Mouse (Mus musculus) hindbrain, embryonic 13.5 days (tissue): ENCODE measurements at regions not wholly inside any gene's neighbourhood (a gene's known extent, or its start where the extent isn't known, plus 50 kb on each side); places are given as distances from the start of the nearest gene placed in this dataset.
"Not testable (repeated sequence)": the region's sequence is repeated elsewhere in the genome, so short reads cannot be mapped to it uniquely, and the experiment has no call there.

ENCODE experiments used
- ATAC-seq: fragments of 200-750 bp; cut with Nextera tagmentation; 2 replicates; pipeline ENCODE4 v1.8.0; 2017; ENCODE audit warnings: moderate TSS enrichment; ENCODE audit not compliant: low FRiP score
- H3K27ac ChIP-seq: fragments of 300-500 bp; sonication (generic); 2 replicates; pipeline ENCODE4 v1.5.1; 2015; ENCODE audit warnings: inconsistent platforms, mild to moderate bottlenecking, moderate library complexity
- H3K27me3 ChIP-seq: fragments of 300-500 bp; sonication (generic); 2 replicates; pipeline ENCODE4 v1.6.1; 2015; ENCODE audit warnings: mild to moderate bottlenecking, inconsistent platforms
- H3K36me3 ChIP-seq: fragments of 300-500 bp; sonication (generic); 2 replicates; pipeline ENCODE4 v1.6.1; 2015; ENCODE audit warnings: mild to moderate bottlenecking, inconsistent platforms
- H3K4me1 ChIP-seq: fragments of 300-500 bp; sonication (generic); replicated peaks from 2 replicates; pipeline ENCODE4 v1.6.1; 2015; ENCODE audit warnings: inconsistent platforms
- H3K4me2 ChIP-seq: fragments of 300-500 bp; sonication (generic); 2 replicates; pipeline ENCODE4 v1.6.1; 2015; ENCODE audit warnings: inconsistent platforms, mild to moderate bottlenecking, moderate library complexity
- H3K4me3 ChIP-seq: fragments of 300-500 bp; sonication (generic); 2 replicates; pipeline ENCODE4 v1.5.1; 2015; ENCODE audit warnings: mild to moderate bottlenecking, inconsistent platforms
- H3K9ac ChIP-seq: fragments of 300-500 bp; sonication (generic); 2 replicates; pipeline ENCODE4 v1.6.1; 2015; ENCODE audit warnings: mild to moderate bottlenecking, inconsistent platforms
- H3K9me3 ChIP-seq: fragments of 300-500 bp; sonication (generic); 2 replicates; pipeline ENCODE4 v1.6.1; 2016; ENCODE audit warnings: inconsistent platforms
- WGBS: fragments of 180-500 bp; shearing (Covaris S2); methylation state at CpG from one replicate; pipeline ENCODE4 v1.1.7; 2015; 5-methylcytosine and 5-hydroxymethylcytosine counted together

- no peak overlapping the region for H3K27ac ChIP-seq
- no peak for ATAC-seq
- H3K36me3 ChIP-seq, result no peaks in the 10 kb centered on the region
- no peaks in the 10 kb centered on the region for H3K27me3 ChIP-seq
- no peak overlapping the region for H3K4me3 ChIP-seq
- H3K4me2 ChIP-seq, result no peak overlapping the region
- no peaks in the 10 kb centered on the region for H3K4me1 ChIP-seq
- no peaks in the 10 kb centered on the region for H3K9me3 ChIP-seq
- H3K9ac ChIP-seq, result no peak overlapping the region
Observed at GRCm38 (mm10) chr16:42586196-42586595, 245.7 kb upstream of the Gap43 start.

- H3K27me3 ChIP-seq, result no peaks in the 10 kb centered on the region
- ATAC-seq, result peak; percentile 95
- peaks cover 17% of the 10 kb centered on the region for H3K4me1 ChIP-seq
- peak overlapping the region; percentile 44 for H3K4me2 ChIP-seq
- peak overlapping the region; percentile 83 for H3K27ac ChIP-seq
- H3K9ac ChIP-seq, result peak overlapping the region; percentile 51
- no peaks in the 10 kb centered on the region for H3K36me3 ChIP-seq
- H3K4me3 ChIP-seq, result peak overlapping the region; percentile 9; the same call in 1 of the 2 replicates
- H3K9me3 ChIP-seq, result no peaks in the 10 kb centered on the region
- WGBS, result 1% methylated on average over 7 of the region's 7 CpGs
Observed at GRCm38 (mm10) chr16:42575517-42575946, 235.1 kb upstream of the Gap43 start.

- peak overlapping the region; percentile 83 for H3K27ac ChIP-seq
- 10% methylated on average over 1 of the region's 1 CpGs for WGBS
- peaks cover 19% of the 10 kb centered on the region for H3K4me1 ChIP-seq
- H3K27me3 ChIP-seq, result no peaks in the 10 kb centered on the region
- no peaks in the 10 kb centered on the region for H3K9me3 ChIP-seq
- H3K36me3 ChIP-seq, result no peaks in the 10 kb centered on the region
- H3K9ac ChIP-seq, result no peak overlapping the region
- no peak for ATAC-seq
- H3K4me3 ChIP-seq, result no peak overlapping the region
- H3K4me2 ChIP-seq, result no peak overlapping the region
Observed at GRCm38 (mm10) chr16:42574978-42575377, 234.5 kb upstream of the Gap43 start.

GRCm38 (mm10) chr16:42570246-42570996 is 230.0 kb upstream of the Gap43 start:
- peak; percentile 22; the same call in 1 of the 2 replicates for ATAC-seq
- H3K4me1 ChIP-seq, result peaks cover 12% of the 10 kb centered on the region
- peak overlapping the region; percentile 55 for H3K27ac ChIP-seq

GRCm38 (mm10) chr16:42569335-42569734 is 228.9 kb upstream of the Gap43 start:
- peaks cover 6% of the 10 kb centered on the region for H3K4me1 ChIP-seq
- WGBS, result 90% methylated on average over 2 of the region's 2 CpGs
- ATAC-seq, result no peak
- no peaks in the 10 kb centered on the region for H3K36me3 ChIP-seq
- H3K9ac ChIP-seq, result no peak overlapping the region
- no peak overlapping the region for H3K27ac ChIP-seq
- no peak overlapping the region for H3K4me3 ChIP-seq
- H3K4me2 ChIP-seq, result no peak overlapping the region
- H3K27me3 ChIP-seq, result no peaks in the 10 kb centered on the region
- H3K9me3 ChIP-seq, result no peaks in the 10 kb centered on the region

More at GRCm38 (mm10) chr16:42570246-42570996, 230.0 kb upstream of the Gap43 start:
- Histone ChIP-seq H3K4me3 (no peak overlapping the region), H3K9ac (no peak overlapping the region), H3K4me2 (no peak overlapping the region), H3K36me3 (no peaks in the 10 kb centered on the region), H3K27me3 (no peaks in the 10 kb centered on the region), H3K9me3 (no peaks in the 10 kb centered on the region)
- 59% methylated on average over 6 of the region's 6 CpGs for WGBS

GRCm38 (mm10) chr16:42549591-42549990 is 209.1 kb upstream of the Gap43 start:
- no peak overlapping the region for H3K4me3 ChIP-seq
- H3K27ac ChIP-seq, result no peak overlapping the region
- H3K27me3 ChIP-seq, result no peaks in the 10 kb centered on the region
- H3K9ac ChIP-seq, result no peak overlapping the region
- WGBS, result 71% methylated on average over 1 of the region's 1 CpGs
- ATAC-seq, result no peak
- no peaks in the 10 kb centered on the region for H3K9me3 ChIP-seq
- no peak overlapping the region for H3K4me2 ChIP-seq
- no peaks in the 10 kb centered on the region for H3K36me3 ChIP-seq
- peaks cover 15% of the 10 kb centered on the region for H3K4me1 ChIP-seq

GRCm38 (mm10) chr16:42546229-42547163 is 206.0 kb upstream of the Gap43 start:
- H3K9ac ChIP-seq, result no peak overlapping the region
- peak overlapping the region; percentile 30 for H3K4me2 ChIP-seq
- no peak overlapping the region for H3K4me3 ChIP-seq
- ATAC-seq, result peak; percentile 79
- no peaks in the 10 kb centered on the region for H3K9me3 ChIP-seq
- no peaks in the 10 kb centered on the region for H3K27me3 ChIP-seq
- 15% methylated on average over 14 of the region's 14 CpGs for WGBS
- H3K36me3 ChIP-seq, result no peaks in the 10 kb centered on the region
- H3K27ac ChIP-seq, result peak overlapping the region; percentile 35
- H3K4me1 ChIP-seq, result peaks cover 15% of the 10 kb centered on the region

- Histone ChIP-seq H3K4me3 (no peak overlapping the region), H3K4me2 (no peak overlapping the region), H3K27ac (no peak overlapping the region), H3K27me3 (no peaks in the 10 kb centered on the region), H3K9ac (no peak overlapping the region), H3K4me1 (no peaks in the 10 kb centered on the region), H3K9me3 (no peaks in the 10 kb centered on the region), H3K36me3 (no peaks in the 10 kb centered on the region)
- ATAC-seq, result no peak
- 86% methylated on average over 4 of the region's 4 CpGs for WGBS
Observed at GRCm38 (mm10) chr16:42517321-42517720, 176.9 kb upstream of the Gap43 start.

GRCm38 (mm10) chr16:42515929-42516328 is 175.5 kb upstream of the Gap43 start:
- 81% methylated on average over 3 of the region's 3 CpGs for WGBS
- no peak for ATAC-seq
- H3K4me2 ChIP-seq, result no peak overlapping the region

GRCm38 (mm10) chr16:42505107-42505506 is 164.7 kb upstream of the Gap43 start:
- Histone ChIP-seq H3K27ac (no peak overlapping the region), H3K9me3 (no peaks in the 10 kb centered on the region), H3K36me3 (no peaks in the 10 kb centered on the region), H3K4me2 (no peak overlapping the region), H3K4me1 (no peaks in the 10 kb centered on the region), H3K9ac (no peak overlapping the region), H3K27me3 (no peaks in the 10 kb centered on the region), H3K4me3 (no peak overlapping the region)
- no peak for ATAC-seq
- WGBS, result 49% methylated on average over 9 of the region's 9 CpGs

More at GRCm38 (mm10) chr16:42515929-42516328, 175.5 kb upstream of the Gap43 start:
- Histone ChIP-seq H3K4me3 (no peak overlapping the region), H3K4me1 (no peaks in the 10 kb centered on the region), H3K27me3 (no peaks in the 10 kb centered on the region), H3K9ac (no peak overlapping the region), H3K9me3 (no peaks in the 10 kb centered on the region), H3K27ac (no peak overlapping the region), H3K36me3 (no peaks in the 10 kb centered on the region)

- no peak overlapping the region for H3K27ac ChIP-seq
- H3K4me1 ChIP-seq, result no peaks in the 10 kb centered on the region
- H3K4me2 ChIP-seq, result no peak overlapping the region
- H3K9me3 ChIP-seq, result no peaks in the 10 kb centered on the region
- no peak for ATAC-seq
- no peak overlapping the region for H3K9ac ChIP-seq
- 90% methylated on average over 2 of the region's 2 CpGs for WGBS
- H3K36me3 ChIP-seq, result no peaks in the 10 kb centered on the region
- no peak overlapping the region for H3K4me3 ChIP-seq
- H3K27me3 ChIP-seq, result no peaks in the 10 kb centered on the region
Observed at GRCm38 (mm10) chr16:42501713-42502112, 161.3 kb upstream of the Gap43 start.

GRCm38 (mm10) chr16:42501109-42501508 is 160.7 kb upstream of the Gap43 start:
- H3K36me3 ChIP-seq, H3K4me2 ChIP-seq, H3K4me3 ChIP-seq, H3K27ac ChIP-seq, H3K27me3 ChIP-seq, H3K9me3 ChIP-seq, ATAC-seq, H3K9ac ChIP-seq, H3K4me1 ChIP-seq: not testable (repeated sequence)
- 47% methylated on average over 3 of the region's 3 CpGs for WGBS
